Comparison of ENCODE assay signal across 8 mouse cellular contexts in genomic region chr17:29330671-29331410, GRCm38 (mm10). TPM values are rescaled to one million over a fixed set of nuclear protein-coding genes. Genes with fewer than 3 reads are reported as not detected.
A peak's percentile ranks its signal among the peaks of the same experiment; 100 is the strongest.
DNase-seq lines count a peak whose midpoint lies in the region; ATAC-seq and TF ChIP-seq lines count a peak whose summit lies in the region.

No protein-coding gene starts in this region.

- peak; percentile 76 for DNase-seq in gastrocnemius, adult 2 months
- DNase-seq in gastrocnemius, postnatal 10 days: no peak
- peak; percentile 72 for DNase-seq in hindbrain, postnatal 0 days (ENCODE audit: low spot score)
- no peak for DNase-seq in left cerebral cortex, adult 2 months (ENCODE audit: extremely low spot score in 1 of 2, low spot score in 2 of 2)
- no peak for DNase-seq in B cell, adult 2 months

- H3K4me2 ChIP-seq in embryonic facial prominence, embryonic 13.5 days: no peak overlapping the region
- H3K4me2 ChIP-seq in hindbrain, postnatal 0 days (ENCODE audit: low read depth, low read length): no peak overlapping the region

- TF ChIP-seq CTCF in gastrocnemius, adult 2 months (IDR thresholded peaks at IDR 0.05): peak; percentile 52
- TF ChIP-seq CTCF in C2C12 (IDR thresholded peaks at IDR 0.05; ENCODE audit: control insufficient read depth, insufficient read depth, insufficient read length): peak; percentile 22
- TF ChIP-seq CTCF in hindbrain, postnatal 0 days (IDR thresholded peaks at IDR 0.05; ENCODE audit: low read depth): peak; percentile 41; the same call in 1 of the 2 replicates
- TF ChIP-seq CTCF in small intestine, adult 2 months (IDR thresholded peaks at IDR 0.05; ENCODE audit: extremely low read depth, insufficient read length, insufficient replicate concordance, low read depth, low read length): peak; percentile 23; the same call in 1 of the 2 replicates
- TF ChIP-seq CTCF in left cerebral cortex, adult 2 months (IDR thresholded peaks at IDR 0.05): no peak; the same call in 1 of the 2 replicates

- H3K79me3 ChIP-seq in C2C12 (ENCODE audit: low read depth): no peaks in the 10 kb centered on the region

- H3K9me3 ChIP-seq in embryonic facial prominence, embryonic 13.5 days: no peaks in the 10 kb centered on the region
- H3K9me3 ChIP-seq in hindbrain, postnatal 0 days (ENCODE audit: low read length): no peaks in the 10 kb centered on the region

- H3K27me3 ChIP-seq in C2C12 (ENCODE audit: control insufficient read depth, insufficient read depth, insufficient read length): no peaks in the 10 kb centered on the region
- peaks cover 26% of the 10 kb centered on the region for H3K27me3 ChIP-seq in embryonic facial prominence, embryonic 13.5 days
- no peaks in the 10 kb centered on the region for H3K27me3 ChIP-seq in hindbrain, postnatal 0 days (ENCODE audit: insufficient read depth, low read length)
- no peaks in the 10 kb centered on the region; the same call in 1 of the 2 replicates for H3K27me3 ChIP-seq in small intestine, adult 2 months (ENCODE audit: control insufficient read depth, insufficient read depth, low read length)

- H3K79me2 ChIP-seq in C2C12 (ENCODE audit: control insufficient read depth, insufficient read depth): no peaks in the 10 kb centered on the region

- peak overlapping the region; percentile 82 for H3K27ac ChIP-seq in gastrocnemius, adult 2 months
- H3K27ac ChIP-seq in embryonic facial prominence, embryonic 13.5 days: 0 out of 2 replicates have a peak overlapping the region, but pooled peaks have one; percentile 22
- H3K27ac ChIP-seq in hindbrain, postnatal 0 days: peak overlapping the region; percentile 74
- H3K27ac ChIP-seq in small intestine, adult 2 months (ENCODE audit: insufficient read depth, low read depth, low read length): no peak overlapping the region
- no peak overlapping the region for H3K27ac ChIP-seq in left cerebral cortex, adult 2 months

- no peak overlapping the region for H3ac ChIP-seq in C2C12 (ENCODE audit: control insufficient read depth, insufficient read length, low read depth)

- H3K4me3 ChIP-seq in gastrocnemius, adult 2 months: no peak overlapping the region
- no peak overlapping the region for H3K4me3 ChIP-seq in C2C12 (ENCODE audit: insufficient read depth, poor library complexity, severe bottlenecking)
- no peak overlapping the region for H3K4me3 ChIP-seq in embryonic facial prominence, embryonic 13.5 days
- no peak overlapping the region for H3K4me3 ChIP-seq in hindbrain, postnatal 0 days (ENCODE audit: low read length)
- H3K4me3 ChIP-seq in small intestine, adult 2 months (ENCODE audit: low read depth, low read length): no peak overlapping the region
- H3K4me3 ChIP-seq in left cerebral cortex, adult 2 months: no peak overlapping the region

- H3K9ac ChIP-seq in embryonic facial prominence, embryonic 13.5 days: no peak overlapping the region
- H3K9ac ChIP-seq in hindbrain, postnatal 0 days (replicated peaks; ENCODE audit: low read length): no peak overlapping the region

- no peak for TF ChIP-seq POLR2A in small intestine, adult 2 months (IDR thresholded peaks at IDR 0.05; ENCODE audit: low read depth, low read length)

- H3K4me1 ChIP-seq in embryonic facial prominence, embryonic 13.5 days: peaks cover 16% of the 10 kb centered on the region
- peaks cover 20% of the 10 kb centered on the region for H3K4me1 ChIP-seq in hindbrain, postnatal 0 days (ENCODE audit: insufficient read depth, low read length)
- H3K4me1 ChIP-seq in small intestine, adult 2 months (ENCODE audit: control insufficient read depth, insufficient read depth, insufficient read length, low read length): no peaks in the 10 kb centered on the region

- intact Hi-C loops in gastrocnemius, adult 2 months (cut with DNase I): loop anchor here (5.0 kb wide), 1 partner anchor 59 kb away; no protein-coding TSS in a partner anchor
- intact Hi-C loops in left cerebral cortex, adult 2 months (cut with DNase I): no loop called here

- no peak for ATAC-seq in embryonic facial prominence, embryonic 13.5 days (ENCODE audit: insufficient number of reproducible peaks, insufficient read depth, low FRiP score, low TSS enrichment, low read depth)
- ATAC-seq in hindbrain, postnatal 0 days: peak; percentile 55

- H3K36me3 ChIP-seq in C2C12 (ENCODE audit: control insufficient read depth, insufficient read depth): peaks cover 36% of the 10 kb centered on the region
- H3K36me3 ChIP-seq in embryonic facial prominence, embryonic 13.5 days: peaks cover 47% of the 10 kb centered on the region
- H3K36me3 ChIP-seq in hindbrain, postnatal 0 days (ENCODE audit: insufficient read depth, low read length): peaks cover 34% of the 10 kb centered on the region
- H3K36me3 ChIP-seq in small intestine, adult 2 months (ENCODE audit: control insufficient read depth, insufficient read depth, low read length): peaks cover 31% of the 10 kb centered on the region

- 35% methylated on average over 5 of the region's 5 CpGs for WGBS in embryonic facial prominence, embryonic 13.5 days
- 28% methylated on average over 5 of the region's 5 CpGs for WGBS in hindbrain, postnatal 0 days
- WGBS in small intestine, adult 2 months: 35% methylated on average over 5 of the region's 5 CpGs

TF ChIP-seq in C2C12, 6 proteins besides CTCF, POLR2A, EP300 and RAD21:
- TF ChIP-seq MAX (IDR thresholded peaks at IDR 0.05) (no peak), MYOD1 (IDR thresholded peaks at IDR 0.05; ENCODE audit: control insufficient read depth, insufficient read length, low read depth) (peak; percentile 86)

RNA-seq across cellular contexts. Expression of gene Pi16, which starts 13.4 kb away (rescaled TPM):
- 10 to 100 TPM; 21.9 to 52.6 TPM for total RNA-seq in gastrocnemius, adult 2 months (2021)
- 10 to 100 TPM; 38.8 to 45.1 TPM for total RNA-seq in gastrocnemius, postnatal 10 days (2021)
- 0.55 TPM for polyA plus RNA-seq in C2C12 (2012; fragmentation: generic; extraction: Trizol)
- polyA plus RNA-seq in embryonic facial prominence, embryonic 13.5 days (2015; fragmentation: Nextera tagmentation; extraction: Ambion mirVana): 0.23 and 0.27 TPM in 2 replicates
- 2.3 and 2.8 TPM in 2 replicates for total RNA-seq in hindbrain, postnatal 0 days (2014; rRNA removed)
- polyA plus RNA-seq in hindbrain, postnatal 0 days (2015; fragmentation: Nextera tagmentation; extraction: Ambion mirVana): 1.7 and 2.3 TPM in 2 replicates
- polyA plus RNA-seq in small intestine, adult 2 months (2012; rRNA removed): 1.6 and 4.7 TPM in 2 replicates
- total RNA-seq in left cerebral cortex, adult 2 months (2021): 1 to 10 TPM; 1.2 to 1.4 TPM

RNA-seq across cellular contexts. Expression of gene Mtch1, which starts 16.9 kb away (rescaled TPM):
- 100 to 1,000 TPM in 1 of 2 experiments, 10 to 100 TPM in 1; 78.5 to 109 TPM for total RNA-seq in gastrocnemius, adult 2 months (2021)
- total RNA-seq in gastrocnemius, postnatal 10 days (2021): 100 to 1,000 TPM; 197 to 221 TPM
- 464 TPM for polyA plus RNA-seq in C2C12 (2012; fragmentation: generic; extraction: Trizol)
- polyA plus RNA-seq in embryonic facial prominence, embryonic 13.5 days (2015; fragmentation: Nextera tagmentation; extraction: Ambion mirVana): 284 and 299 TPM in 2 replicates
- 622 and 633 TPM in 2 replicates for total RNA-seq in hindbrain, postnatal 0 days (2014; rRNA removed)
- 464 and 500 TPM in 2 replicates for polyA plus RNA-seq in hindbrain, postnatal 0 days (2015; fragmentation: Nextera tagmentation; extraction: Ambion mirVana)
- polyA plus RNA-seq in small intestine, adult 2 months (2012; rRNA removed): 153 and 260 TPM in 2 replicates
- 100 to 1,000 TPM; 537 to 552 TPM for total RNA-seq in left cerebral cortex, adult 2 months (2021)

RNA-seq across cellular contexts. Expression of gene Fgd2, which starts 29.9 kb away (rescaled TPM):
- 1 to 10 TPM in 1 of 2 experiments, under 1 TPM in 1; 0.74 to 1.1 TPM for total RNA-seq in gastrocnemius, adult 2 months (2021)
- 1 to 10 TPM; 3.5 to 3.9 TPM for total RNA-seq in gastrocnemius, postnatal 10 days (2021)
- 0.19 TPM for polyA plus RNA-seq in C2C12 (2012; fragmentation: generic; extraction: Trizol)
- 11.5 and 12.9 TPM in 2 replicates for polyA plus RNA-seq in embryonic facial prominence, embryonic 13.5 days (2015; fragmentation: Nextera tagmentation; extraction: Ambion mirVana)
- total RNA-seq in hindbrain, postnatal 0 days (2014; rRNA removed): 14.7 and 19.1 TPM in 2 replicates
- polyA plus RNA-seq in hindbrain, postnatal 0 days (2015; fragmentation: Nextera tagmentation; extraction: Ambion mirVana): 10.3 and 10.9 TPM in 2 replicates
- 14.0 and 16.3 TPM in 2 replicates for polyA plus RNA-seq in small intestine, adult 2 months (2012; rRNA removed)
- 1 to 10 TPM; 5.4 to 7.4 TPM for total RNA-seq in left cerebral cortex, adult 2 months (2021)

Comparison
In these comparisons a context has a peak if more than half of its experiments do, and no peak if none do; other contexts are left out.
1. DNase-seq: peak in gastrocnemius, adult 2 months (single experiment) and hindbrain, postnatal 0 days (single experiment); none in gastrocnemius, postnatal 10 days (single experiment), left cerebral cortex, adult 2 months (0 of 2) and B cell, adult 2 months (0 of 2).
2. H3K27ac ChIP-seq: peak in gastrocnemius, adult 2 months (single experiment), embryonic facial prominence, embryonic 13.5 days (single experiment) and hindbrain, postnatal 0 days (single experiment); none in small intestine, adult 2 months (single experiment) and left cerebral cortex, adult 2 months (single experiment).